Mouse (Mus musculus) thymus, postnatal 0 days (tissue): ENCODE measurements around the gene Ntn1. TPM values are rescaled to one million over a fixed set of nuclear protein-coding genes. Genes with fewer than 3 reads are reported as not detected.

ENCODE experiments used
- DNase-seq: peaks from one replicate; pipeline ENCODE4 v3.0.0-alpha.2; 2015; ENCODE audit warnings: low spot score
- polyA plus RNA-seq: library from polyadenylated mRNA; unstranded; fragments of >200 nt; fragmentation: Nextera tagmentation; extraction: Ambion mirVana; gene quantifications from 2 replicates; pipeline ENCODE4 v1.2.1, GENCODE M21; 2015

Ntn1 gene
- polyA plus RNA-seq, 1 experiment from 2014 or later, result 4.4 TPM

GRCm38 (mm10) chr11:68339856-68340255 lies 60.8 kb downstream of the Ntn1 start:
- DNase-seq, result no peak

- no peak for DNase-seq
Measured at GRCm38 (mm10) chr11:68339331-68339730, 61.3 kb downstream of the Ntn1 start.

DNA sequence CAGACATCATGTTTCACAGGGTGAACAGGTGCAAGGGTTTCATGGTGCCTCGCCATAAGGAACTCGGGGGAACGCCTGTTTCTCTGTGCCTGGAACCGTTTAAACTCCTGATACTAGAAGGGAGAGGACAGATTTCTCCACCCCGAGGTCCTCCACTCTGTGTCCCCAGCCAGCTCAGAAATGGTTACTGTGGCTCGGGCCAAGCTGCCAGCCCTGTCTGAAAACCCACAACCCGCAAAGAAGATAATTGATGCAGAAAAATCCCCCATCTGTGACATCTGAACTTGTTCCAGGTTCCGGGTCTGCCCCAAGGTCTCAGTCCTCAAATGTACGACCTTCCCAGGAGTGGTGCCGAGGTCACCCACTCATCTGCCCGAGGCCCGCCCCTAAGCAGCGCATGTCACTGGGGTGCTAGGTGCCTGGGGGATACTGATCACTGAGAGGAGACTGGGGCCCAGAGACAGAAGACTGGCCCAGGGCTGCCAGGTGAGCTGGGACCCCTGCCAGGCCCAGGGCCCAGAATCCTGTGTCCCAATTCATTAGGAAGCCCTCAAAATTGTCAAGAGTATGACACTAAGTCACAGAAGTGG lies 68.9 kb downstream of the Ntn1 start:
- no peak for DNase-seq

- DNase-seq, result no peak
Measured at GRCm38 (mm10) chr11:68331117-68331437, 69.5 kb downstream of the Ntn1 start.

DNA sequence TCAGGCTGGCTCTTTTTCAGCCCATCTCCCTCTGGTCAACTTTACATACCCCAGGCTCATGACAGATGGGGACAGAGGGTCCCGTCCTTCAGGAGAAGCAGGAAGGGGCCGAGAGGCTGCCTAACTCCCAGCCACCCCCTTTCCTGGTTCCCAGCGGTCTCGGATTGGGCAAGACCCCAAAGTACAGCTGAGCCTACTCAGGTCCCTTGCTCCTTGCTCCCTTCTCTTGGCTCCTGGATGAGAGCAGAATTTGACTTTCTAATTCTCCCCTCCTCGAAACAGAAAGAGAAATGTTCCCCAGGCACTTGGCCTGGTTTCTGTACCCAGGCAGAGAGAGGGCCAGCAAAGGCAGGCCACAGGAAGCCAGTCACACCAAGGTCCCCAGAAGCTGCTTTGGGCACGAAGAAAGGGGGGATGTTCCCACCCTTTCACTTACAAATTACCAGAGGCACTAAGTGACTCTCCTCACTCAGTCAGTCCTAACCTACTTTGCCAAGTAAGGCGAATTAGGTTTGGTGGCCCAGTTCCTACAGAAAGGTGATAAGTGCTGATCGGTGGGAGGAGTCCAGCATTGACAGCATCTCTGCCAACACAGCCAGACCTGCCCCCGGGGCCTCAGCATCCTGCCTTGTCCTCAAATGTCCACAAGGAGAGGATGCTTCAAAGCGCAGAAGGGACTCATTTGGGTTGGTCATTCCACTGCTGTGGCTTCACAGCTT lies 70.1 kb downstream of the Ntn1 start:
- no peak for DNase-seq

GRCm38 (mm10) chr11:68324863-68325262 lies 75.8 kb downstream of the Ntn1 start:
- DNase-seq, result no peak

- DNase-seq, result no peak
Measured at GRCm38 (mm10) chr11:68321417-68321816, 79.2 kb downstream of the Ntn1 start.

GRCm38 (mm10) chr11:68315551-68316130 lies 85.0 kb downstream of the Ntn1 start:
- no peak for DNase-seq

- DNase-seq, result no peak
Measured at GRCm38 (mm10) chr11:68313861-68314260, 86.8 kb downstream of the Ntn1 start.

GRCm38 (mm10) chr11:68313065-68313464 lies 87.6 kb downstream of the Ntn1 start:
- DNase-seq, result no peak

DNA sequence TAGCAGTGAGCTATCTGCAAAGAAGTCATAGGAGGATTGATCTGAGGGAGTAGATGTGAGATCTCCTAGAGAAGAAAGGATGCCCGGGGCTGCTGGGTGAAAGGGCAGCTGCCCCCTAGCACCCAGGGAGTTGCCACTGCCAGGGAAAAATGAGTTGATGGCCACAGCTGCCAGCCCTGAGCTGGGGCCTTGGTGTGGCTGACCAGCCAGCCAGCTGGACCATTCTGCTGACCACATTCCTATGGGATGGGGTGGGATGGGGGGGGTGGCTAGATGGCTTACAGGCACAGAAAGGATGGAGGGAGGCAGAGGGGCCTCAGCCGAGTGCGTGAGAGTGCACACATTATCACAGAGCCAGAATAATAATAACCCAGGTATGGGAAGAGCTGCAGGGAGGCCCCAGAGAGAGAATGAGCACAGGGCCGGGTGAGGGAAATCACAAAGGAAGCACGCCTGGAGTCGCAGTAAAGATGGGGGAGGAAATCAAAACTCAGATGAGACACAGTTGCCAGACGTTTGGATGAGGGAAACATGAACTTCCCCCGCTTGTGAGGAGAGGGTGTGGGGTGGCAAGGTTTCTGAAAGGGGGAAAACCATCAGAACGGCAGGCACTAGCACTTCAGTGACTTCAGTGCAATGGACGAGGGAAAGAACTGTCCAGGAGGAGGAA lies 91.6 kb downstream of the Ntn1 start:
- no peak for DNase-seq

DNA sequence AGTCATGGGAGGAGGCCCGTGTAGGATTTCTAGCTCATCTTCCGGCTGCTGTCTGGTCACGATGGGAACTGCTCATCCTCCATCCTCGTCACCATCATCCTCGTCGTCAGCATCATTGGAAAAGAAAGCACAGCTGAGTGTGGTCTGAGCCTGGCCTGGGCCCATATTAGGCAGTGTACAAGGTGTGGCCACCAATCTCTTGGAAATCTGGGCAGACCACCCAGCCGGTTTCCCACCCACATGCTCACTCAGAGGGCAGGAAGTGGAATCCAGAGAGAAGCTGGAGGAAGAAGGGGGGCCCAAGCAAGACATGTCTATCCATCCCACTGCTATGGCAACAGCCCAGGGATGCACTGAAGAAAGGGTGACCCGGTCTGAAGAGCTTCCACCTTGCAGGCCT lies 94.6 kb downstream of the Ntn1 start:
- no peak for DNase-seq

GRCm38 (mm10) chr11:68302323-68302722 lies 98.3 kb downstream of the Ntn1 start:
- no peak for DNase-seq

GRCm38 (mm10) chr11:68301660-68302059 lies 99.0 kb downstream of the Ntn1 start:
- no peak for DNase-seq

- DNase-seq, result no peak
Measured at GRCm38 (mm10) chr11:68295474-68295873, 105.1 kb downstream of the Ntn1 start.

DNA sequence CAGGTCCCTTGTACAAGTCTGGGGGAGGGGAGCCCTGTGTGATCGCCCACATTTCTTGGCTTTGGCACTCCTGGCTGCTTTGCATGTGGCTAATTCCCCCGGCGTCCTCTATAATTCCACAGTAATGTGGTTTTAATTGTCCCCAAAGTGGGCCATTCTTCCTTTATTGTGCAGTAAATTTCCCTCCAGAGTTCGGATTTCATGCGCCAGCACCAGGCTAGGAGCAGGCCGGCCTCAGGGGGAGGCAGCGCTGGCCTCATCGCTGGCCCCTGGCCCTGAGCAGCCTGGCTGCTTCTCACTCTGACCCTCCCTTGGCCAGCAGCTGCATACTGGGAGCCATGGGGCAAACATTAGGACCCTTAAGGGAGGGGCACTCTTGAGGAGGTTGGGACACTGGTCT lies 110.0 kb downstream of the Ntn1 start:
- no peak for DNase-seq

GRCm38 (mm10) chr11:68287331-68287730 lies 113.3 kb downstream of the Ntn1 start:
- DNase-seq, result no peak

DNA sequence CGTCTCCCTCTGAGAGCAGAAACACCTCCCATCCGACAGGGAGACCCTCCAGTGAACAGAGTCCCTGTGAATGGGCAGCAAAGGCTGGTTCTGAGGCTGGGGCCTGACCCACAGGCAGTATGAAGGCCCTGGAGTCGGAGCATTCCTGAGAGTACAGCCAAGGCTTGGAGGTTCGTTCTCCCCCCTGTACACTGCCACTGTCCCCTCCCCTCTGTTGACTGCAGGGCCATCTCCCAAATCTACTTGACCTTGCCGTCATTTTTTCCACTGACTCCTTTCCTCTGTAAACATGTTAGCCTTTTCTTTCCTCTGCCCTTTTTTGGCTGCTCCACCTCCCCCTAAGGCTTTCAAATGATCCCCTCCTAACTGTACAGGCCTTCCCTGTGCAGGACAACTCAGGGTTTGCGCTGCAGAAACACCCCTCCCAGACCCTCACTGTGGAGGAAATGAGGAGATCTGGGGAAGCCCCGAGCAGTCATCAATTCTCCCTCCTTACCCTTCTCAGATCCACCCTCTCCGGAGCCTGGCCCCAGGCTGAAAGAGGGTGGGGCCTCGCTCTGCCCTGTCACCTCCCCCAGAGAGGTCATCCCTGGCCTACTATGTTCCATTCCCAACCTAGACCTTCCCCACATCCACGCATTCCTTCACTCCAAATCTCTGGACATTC lies 114.3 kb downstream of the Ntn1 start:
- DNase-seq, result no peak

- no peak for DNase-seq
Measured at GRCm38 (mm10) chr11:68285754-68286141, 114.9 kb downstream of the Ntn1 start.

DNA sequence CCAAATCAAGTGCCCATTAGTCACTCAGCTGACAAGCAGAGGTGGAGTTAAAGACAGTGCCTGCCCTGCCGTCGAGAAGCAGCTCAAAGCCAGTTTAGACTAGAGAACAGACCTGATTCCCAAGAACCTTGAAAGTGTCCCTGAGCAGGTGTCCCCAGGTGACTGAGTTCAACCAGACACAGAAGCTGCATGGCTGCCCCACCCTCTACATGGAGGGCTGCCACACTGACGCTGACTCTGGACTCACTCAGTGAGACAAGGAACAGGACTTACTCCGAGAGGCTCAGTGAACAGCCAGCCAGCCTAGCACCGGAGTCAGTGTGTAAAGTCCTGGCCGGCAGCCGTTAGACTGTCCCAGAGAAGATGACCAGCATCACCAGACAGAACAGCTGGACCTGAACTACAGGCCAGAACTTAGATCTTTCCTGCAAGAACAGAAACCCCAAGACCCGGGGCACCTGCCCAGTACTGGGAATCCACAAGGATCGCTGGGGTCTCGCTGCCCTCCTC lies 120.6 kb downstream of the Ntn1 start:
- no peak for DNase-seq

GRCm38 (mm10) chr11:68276945-68277344 lies 123.7 kb downstream of the Ntn1 start:
- DNase-seq, result peak; percentile 41

GRCm38 (mm10) chr11:68274331-68274811 lies 126.3 kb downstream of the Ntn1 start:
- DNase-seq, result no peak
